Mouse (Mus musculus): ENCODE measurements around the gene Tcirg1.

DNA sequence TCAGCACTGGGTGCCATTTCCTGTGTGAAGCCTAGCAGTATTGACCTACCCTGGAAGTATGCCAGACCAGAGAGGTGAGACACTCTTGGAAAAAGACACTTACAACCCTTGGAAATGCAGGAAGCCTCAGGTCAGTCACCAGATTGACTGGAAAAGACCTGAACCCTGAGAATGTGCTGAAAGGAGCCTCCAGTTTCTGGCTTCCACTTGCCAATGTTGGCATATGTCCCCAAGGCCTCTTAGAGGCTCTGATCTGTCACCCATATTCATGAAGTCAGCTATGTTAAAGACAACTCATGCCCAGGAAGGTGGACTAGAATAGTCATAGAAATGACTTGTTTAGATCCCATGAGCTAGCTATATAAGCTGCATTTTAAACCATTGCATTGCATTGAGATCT lies 35.5 kb downstream of the Tcirg1 start:
- TF ChIP-seq CTCF (IDR thresholded peaks at IDR 0.05; ENCODE audit: low read depth) (no peak), EP300 (IDR thresholded peaks at IDR 0.05; ENCODE audit: low read depth) (no peak)

Data from heart, postnatal 0 days (tissue).